ENCODE assay signal across 8 mouse cellular contexts in genomic region chr3:108018190-108018820, GRCm38 (mm10). TPM values are rescaled to one million over a fixed set of nuclear protein-coding genes. Genes with fewer than 3 reads are reported as not detected.
A peak's percentile ranks its signal among the peaks of the same experiment; 100 is the strongest.
DNase-seq lines count a peak whose midpoint lies in the region; ATAC-seq lines count a peak whose summit lies in the region.

No protein-coding gene starts in this region.

- H3K36me3 ChIP-seq in kidney, embryonic 15.5 days: no peaks in the 10 kb centered on the region
- H3K36me3 ChIP-seq in embryonic facial prominence, embryonic 10.5 days (replicated peaks): no peaks in the 10 kb centered on the region
- H3K36me3 ChIP-seq in hindbrain, embryonic 14.5 days (replicated peaks; ENCODE audit: control insufficient read depth, insufficient read depth): no peaks in the 10 kb centered on the region
- H3K36me3 ChIP-seq in lung, embryonic 16.5 days (ENCODE audit: control insufficient read depth, insufficient read depth, low read length): no peaks in the 10 kb centered on the region
- no peaks in the 10 kb centered on the region for H3K36me3 ChIP-seq in stomach, embryonic 15.5 days

- intact Hi-C loops in left cerebral cortex, postnatal 25 days (cut with DNase I): loop anchor here (2.0 kb wide), 1 partner anchor 88 kb away; the partner anchor contains the start of gene Gstm7

- WGBS in kidney, embryonic 15.5 days: 26% methylated on average over 14 of the region's 14 CpGs
- WGBS in embryonic facial prominence, embryonic 10.5 days: 34% methylated on average over 14 of the region's 14 CpGs
- WGBS in hindbrain, embryonic 14.5 days: 30% methylated on average over 14 of the region's 14 CpGs
- 16% methylated on average over 14 of the region's 14 CpGs for WGBS in lung, embryonic 16.5 days
- WGBS in stomach, embryonic 15.5 days: 17% methylated on average over 14 of the region's 14 CpGs

- peak overlapping the region; percentile 6; the same call in 1 of the 2 replicates for H3K9ac ChIP-seq in kidney, embryonic 15.5 days
- H3K9ac ChIP-seq in hindbrain, embryonic 14.5 days: peak overlapping the region; percentile 50
- peak overlapping the region; percentile 40 for H3K9ac ChIP-seq in lung, embryonic 16.5 days (ENCODE audit: low read length)
- H3K9ac ChIP-seq in stomach, embryonic 15.5 days: peak overlapping the region; percentile 34; the same call in 1 of the 2 replicates

- DNase-seq in kidney, adult 9 months: no peak
- no peak for DNase-seq in embryonic facial prominence, embryonic 10.5 days (ENCODE audit: low spot score)
- DNase-seq in hindbrain, embryonic 14.5 days (ENCODE audit: low spot score): no peak
- no peak for DNase-seq in left cerebral cortex, postnatal 25 days (ENCODE audit: low spot score in 2 of 2)

- H3K27ac ChIP-seq in kidney, embryonic 15.5 days: peak overlapping the region; percentile 96
- peak overlapping the region; percentile 82 for H3K27ac ChIP-seq in embryonic facial prominence, embryonic 10.5 days (replicated peaks)
- H3K27ac ChIP-seq in hindbrain, embryonic 14.5 days: peak overlapping the region; percentile 55; the same call in 1 of the 2 replicates
- peak overlapping the region; percentile 22; the same call in 1 of the 2 replicates for H3K27ac ChIP-seq in lung, embryonic 16.5 days (ENCODE audit: low read length)
- peak overlapping the region; percentile 96 for H3K27ac ChIP-seq in stomach, embryonic 15.5 days

- H3K4me2 ChIP-seq in kidney, embryonic 15.5 days: peak overlapping the region; percentile 88
- H3K4me2 ChIP-seq in hindbrain, embryonic 14.5 days (replicated peaks): peak overlapping the region; percentile 72
- H3K4me2 ChIP-seq in lung, embryonic 16.5 days (ENCODE audit: low read depth, low read length): peak overlapping the region; percentile 66
- H3K4me2 ChIP-seq in stomach, embryonic 15.5 days: peak overlapping the region; percentile 79

- H3K4me1 ChIP-seq in kidney, embryonic 15.5 days: peaks cover 25% of the 10 kb centered on the region
- peaks cover 22% of the 10 kb centered on the region for H3K4me1 ChIP-seq in embryonic facial prominence, embryonic 10.5 days
- H3K4me1 ChIP-seq in hindbrain, embryonic 14.5 days (replicated peaks; ENCODE audit: control insufficient read depth, insufficient read depth, low read length): peaks cover 6% of the 10 kb centered on the region; the same call in 1 of the 2 replicates
- peaks cover 8% of the 10 kb centered on the region for H3K4me1 ChIP-seq in lung, embryonic 16.5 days (replicated peaks; ENCODE audit: control insufficient read depth, insufficient read depth, low read length)
- H3K4me1 ChIP-seq in stomach, embryonic 15.5 days: peaks cover 16% of the 10 kb centered on the region; the same call in 1 of the 2 replicates

- H3K4me3 ChIP-seq in kidney, embryonic 15.5 days (replicated peaks): peak overlapping the region; percentile 49
- peak overlapping the region; percentile 60 for H3K4me3 ChIP-seq in embryonic facial prominence, embryonic 10.5 days
- peak overlapping the region; percentile 33 for H3K4me3 ChIP-seq in hindbrain, embryonic 14.5 days (replicated peaks; ENCODE audit: low read length)
- peak overlapping the region; percentile 46 for H3K4me3 ChIP-seq in lung, embryonic 16.5 days (ENCODE audit: low read length)
- H3K4me3 ChIP-seq in stomach, embryonic 15.5 days (replicated peaks): peak overlapping the region; percentile 45

- H3K27me3 ChIP-seq in kidney, embryonic 15.5 days: no peaks in the 10 kb centered on the region
- no peaks in the 10 kb centered on the region; the same call in 1 of the 2 replicates for H3K27me3 ChIP-seq in embryonic facial prominence, embryonic 10.5 days (replicated peaks; ENCODE audit: low read depth, poor library complexity, severe bottlenecking)
- no peaks in the 10 kb centered on the region for H3K27me3 ChIP-seq in hindbrain, embryonic 14.5 days (ENCODE audit: control insufficient read depth, insufficient read depth, low read length)
- no peaks in the 10 kb centered on the region for H3K27me3 ChIP-seq in lung, embryonic 16.5 days (ENCODE audit: control insufficient read depth, insufficient read depth, low read depth, low read length)
- no peaks in the 10 kb centered on the region for H3K27me3 ChIP-seq in stomach, embryonic 15.5 days (replicated peaks)

- H3K9me3 ChIP-seq in kidney, embryonic 15.5 days (replicated peaks): no peaks in the 10 kb centered on the region
- H3K9me3 ChIP-seq in embryonic facial prominence, embryonic 10.5 days: no peaks in the 10 kb centered on the region
- no peaks in the 10 kb centered on the region for H3K9me3 ChIP-seq in hindbrain, embryonic 14.5 days (ENCODE audit: control insufficient read depth, low read length)
- no peaks in the 10 kb centered on the region for H3K9me3 ChIP-seq in lung, embryonic 16.5 days (ENCODE audit: control insufficient read depth, low read length)
- no peaks in the 10 kb centered on the region for H3K9me3 ChIP-seq in stomach, embryonic 15.5 days

- peak; percentile 5; the same call in 1 of the 2 replicates for ATAC-seq in kidney, embryonic 15.5 days (replicated peaks; ENCODE audit: low FRiP score)
- no peak for ATAC-seq in hindbrain, embryonic 14.5 days (ENCODE audit: low FRiP score)
- peak; percentile 8; the same call in 1 of the 2 replicates for ATAC-seq in lung, embryonic 16.5 days (ENCODE audit: low read depth)
- no peak for ATAC-seq in stomach, embryonic 15.5 days (ENCODE audit: insufficient read depth, low FRiP score, low read depth)
- ATAC-seq in monocyte, adult 5-6 weeks (replicated peaks; ENCODE audit: insufficient number of reproducible peaks, low FRiP score, low TSS enrichment, poor library complexity, severe bottlenecking): no peak

RNA-seq across cellular contexts. Expression of gene Gstm1, which starts 0.5 kb away (rescaled TPM):
- polyA plus RNA-seq in kidney, embryonic 15.5 days (2015; fragmentation: Nextera tagmentation; extraction: Ambion mirVana): 75.6 and 93.6 TPM in 2 replicates
- 32.4 and 35.2 TPM in 2 replicates for polyA plus RNA-seq in embryonic facial prominence, embryonic 10.5 days (2016; fragmentation: Nextera tagmentation; extraction: Ambion mirVana)
- 92.3 and 106 TPM in 2 replicates for polyA plus RNA-seq in hindbrain, embryonic 14.5 days (2014; fragmentation: Nextera tagmentation; extraction: Ambion mirVana)
- 83.0 and 91.2 TPM in 2 replicates for polyA plus RNA-seq in lung, embryonic 16.5 days (2015; fragmentation: Nextera tagmentation; extraction: Ambion mirVana)
- 546 and 570 TPM in 2 replicates for polyA plus RNA-seq in stomach, embryonic 15.5 days (2015; fragmentation: Nextera tagmentation; extraction: Ambion mirVana)
- 43.8 to 75.0 TPM (median 64.1 TPM) in 3 replicates for total RNA-seq in monocyte, adult 5-6 weeks (2017)
- total RNA-seq in left cerebral cortex, postnatal 25 days (2021): 100 to 1,000 TPM; 225 to 239 TPM

RNA-seq across cellular contexts. Expression of gene Gstm4, which starts 26.4 kb away (rescaled TPM):
- 15.9 and 18.8 TPM in 2 replicates for polyA plus RNA-seq in kidney, embryonic 15.5 days (2015; fragmentation: Nextera tagmentation; extraction: Ambion mirVana)
- 12.9 and 13.2 TPM in 2 replicates for polyA plus RNA-seq in embryonic facial prominence, embryonic 10.5 days (2016; fragmentation: Nextera tagmentation; extraction: Ambion mirVana)
- 17.5 and 19.1 TPM in 2 replicates for polyA plus RNA-seq in hindbrain, embryonic 14.5 days (2014; fragmentation: Nextera tagmentation; extraction: Ambion mirVana)
- polyA plus RNA-seq in lung, embryonic 16.5 days (2015; fragmentation: Nextera tagmentation; extraction: Ambion mirVana): 17.6 and 18.6 TPM in 2 replicates
- polyA plus RNA-seq in stomach, embryonic 15.5 days (2015; fragmentation: Nextera tagmentation; extraction: Ambion mirVana): 23.0 and 28.8 TPM in 2 replicates
- 7.4 to 12.4 TPM (median 8.4 TPM) in 3 replicates for total RNA-seq in monocyte, adult 5-6 weeks (2017)
- total RNA-seq in left cerebral cortex, postnatal 25 days (2021): 10 to 100 TPM in 1 of 2 experiments, 1 to 10 TPM in 1; 9.1 to 10.7 TPM

RNA-seq across cellular contexts. Expression of gene Gstm2, which starts 32.1 kb away (rescaled TPM):
- 93.9 and 101 TPM in 2 replicates for polyA plus RNA-seq in kidney, embryonic 15.5 days (2015; fragmentation: Nextera tagmentation; extraction: Ambion mirVana)
- 21.0 and 21.8 TPM in 2 replicates for polyA plus RNA-seq in embryonic facial prominence, embryonic 10.5 days (2016; fragmentation: Nextera tagmentation; extraction: Ambion mirVana)
- 7.9 and 8.4 TPM in 2 replicates for polyA plus RNA-seq in hindbrain, embryonic 14.5 days (2014; fragmentation: Nextera tagmentation; extraction: Ambion mirVana)
- 166 and 173 TPM in 2 replicates for polyA plus RNA-seq in lung, embryonic 16.5 days (2015; fragmentation: Nextera tagmentation; extraction: Ambion mirVana)
- 173 and 200 TPM in 2 replicates for polyA plus RNA-seq in stomach, embryonic 15.5 days (2015; fragmentation: Nextera tagmentation; extraction: Ambion mirVana)
- total RNA-seq in monocyte, adult 5-6 weeks (2017): not detected in 3 replicates
- total RNA-seq in left cerebral cortex, postnatal 25 days (2021): 1 to 10 TPM; 3.1 to 4.3 TPM

RNA-seq across cellular contexts. Expression of gene Gstm3, which starts 49.2 kb away (rescaled TPM):
- 0.26 and 0.66 TPM in 2 replicates for polyA plus RNA-seq in kidney, embryonic 15.5 days (2015; fragmentation: Nextera tagmentation; extraction: Ambion mirVana)
- not detected in 2 replicates for polyA plus RNA-seq in embryonic facial prominence, embryonic 10.5 days (2016; fragmentation: Nextera tagmentation; extraction: Ambion mirVana)
- not detected in 2 replicates for polyA plus RNA-seq in hindbrain, embryonic 14.5 days (2014; fragmentation: Nextera tagmentation; extraction: Ambion mirVana)
- 0.11 and 0.44 TPM in 2 replicates for polyA plus RNA-seq in lung, embryonic 16.5 days (2015; fragmentation: Nextera tagmentation; extraction: Ambion mirVana)
- polyA plus RNA-seq in stomach, embryonic 15.5 days (2015; fragmentation: Nextera tagmentation; extraction: Ambion mirVana): 70.3 and 88.2 TPM in 2 replicates
- total RNA-seq in monocyte, adult 5-6 weeks (2017): not detected in 3 replicates
- total RNA-seq in left cerebral cortex, postnatal 25 days (2021): not detected

Comparison
In these comparisons a context has a peak if more than half of its experiments do, and no peak if none do; other contexts are left out.
1. ATAC-seq: peak in kidney, embryonic 15.5 days (single experiment) and lung, embryonic 16.5 days (single experiment); none in hindbrain, embryonic 14.5 days (single experiment), stomach, embryonic 15.5 days (single experiment) and monocyte, adult 5-6 weeks (single experiment).
2. H3K27ac ChIP-seq: peak in every context shown above with its lines; median percentile 96 in kidney, embryonic 15.5 days; 96 in stomach, embryonic 15.5 days; 82 in embryonic facial prominence, embryonic 10.5 days; 55 in hindbrain, embryonic 14.5 days; 22 in lung, embryonic 16.5 days.
3. Peak in every context shown above with its lines, with median percentiles within 50 percentile points of each other: H3K4me2 ChIP-seq, H3K4me3 ChIP-seq and H3K9ac ChIP-seq.